Mouse (Mus musculus) forebrain, postnatal 0 days (tissue): ENCODE data around the gene Kcnh1. TPM values are rescaled to one million over a fixed set of nuclear protein-coding genes. Genes with fewer than 3 reads are reported as not detected.

Source experiments
- ATAC-seq: fragments of 200-750 bp; cut with Nextera tagmentation; 2 replicates; pipeline ENCODE4 v1.8.0; 2017; ENCODE audit warnings: mild to moderate bottlenecking, moderate library complexity
- DNase-seq: peaks from one replicate; pipeline ENCODE4 v3.0.0-alpha.2; 2015
- H3K27ac ChIP-seq: fragments of 300-500 bp; sonication (generic); 2 replicates; pipeline ENCODE4 v1.5.1; 2014; ENCODE audit warnings: low read depth, mild to moderate bottlenecking, antibody characterized with exemption, low read length, moderate library complexity, mixed read lengths
- H3K27me3 ChIP-seq: fragments of 300-500 bp; sonication (generic); 2 replicates; pipeline ENCODE4 v1.6.1; 2014; ENCODE audit warnings: mild to moderate bottlenecking, low read length, mixed read lengths; ENCODE audit not compliant: insufficient read depth
- H3K36me3 ChIP-seq: fragments of 300-500 bp; sonication (generic); 2 replicates; pipeline ENCODE4 v1.6.1; 2014; ENCODE audit warnings: mild to moderate bottlenecking, moderate library complexity; ENCODE audit not compliant: insufficient read depth
- H3K4me1 ChIP-seq: fragments of 300-500 bp; sonication (generic); 2 replicates; pipeline ENCODE4 v1.6.1; 2014; ENCODE audit warnings: antibody characterized with exemption; ENCODE audit not compliant: insufficient read depth
- H3K4me2 ChIP-seq: fragments of 300-500 bp; sonication (generic); 2 replicates; pipeline ENCODE4 v1.6.1; 2014; ENCODE audit warnings: low read depth, mild to moderate bottlenecking, moderate library complexity
- H3K4me3 ChIP-seq: fragments of 300-500 bp; sonication (generic); 2 replicates; pipeline ENCODE4 v1.5.1; 2014; ENCODE audit warnings: low read depth, low read length, mixed read lengths
- H3K9ac ChIP-seq: fragments of 300-500 bp; sonication (generic); 2 replicates; pipeline ENCODE4 v1.6.1; 2014; ENCODE audit warnings: mild to moderate bottlenecking
- H3K9me3 ChIP-seq: fragments of 300-500 bp; sonication (generic); 2 replicates; pipeline ENCODE4 v1.6.1; 2016; ENCODE audit warnings: low read length
- CTCF ChIP-seq: sonication (generic); IDR thresholded peaks from 2 replicates; pipeline ENCODE4 v1.5.1; 2016; ENCODE audit warnings: antibody characterized with exemption, control low read depth, low read depth
- WGBS: fragments of 180-500 bp; shearing (Covaris S2); extraction: QIAGEN DNeasy Blood & Tissue Kit; methylation state at CpG from one replicate; pipeline ENCODE4 v1.1.7; 2014; 5-methylcytosine and 5-hydroxymethylcytosine counted together
- polyA plus RNA-seq: library from polyadenylated mRNA; unstranded; fragments of >200 nt; fragmentation: Nextera tagmentation; extraction: Ambion mirVana; gene quantifications from 2 replicates; pipeline ENCODE4 v1.2.1, GENCODE M21; 2015
- total RNA-seq: library from RNA; depleted of rRNA; stranded (reverse); fragments of >200 nt; gene quantifications from 2 replicates; pipeline ENCODE4 v1.2.3, GENCODE M21; 2014

The Kcnh1 gene
- total and polyA plus RNA-seq, 2 experiments from 2014 or later, result 2.3 to 5.7 TPM

GRCm38 (mm10) chr1:192303615-192304014 lies 113.0 kb downstream of the Kcnh1 start:
- DNase-seq (no peak), ATAC-seq (no peak)
- H3K27ac ChIP-seq, result no peak overlapping the region
- TF ChIP-seq CTCF, result no peak
- no peak overlapping the region for H3K4me2 ChIP-seq
- H3K4me1 ChIP-seq, result no peaks in the 10 kb centered on the region
- H3K27me3 ChIP-seq, result no peaks in the 10 kb centered on the region
- H3K9me3 ChIP-seq, result no peaks in the 10 kb centered on the region
- H3K36me3 ChIP-seq, result no peaks in the 10 kb centered on the region
- H3K4me3 ChIP-seq, result no peak overlapping the region
- no peak overlapping the region for H3K9ac ChIP-seq
- 81% methylated on average over 2 of the region's 2 CpGs for WGBS

- DNase-seq, result no peak
- no peaks in the 10 kb centered on the region for H3K36me3 ChIP-seq
- H3K27ac ChIP-seq, result no peak overlapping the region
- no peak overlapping the region for H3K9ac ChIP-seq
- no peak overlapping the region for H3K4me3 ChIP-seq
- H3K4me1 ChIP-seq, result no peaks in the 10 kb centered on the region
- WGBS, result 91% methylated on average over 1 of the region's 1 CpGs
- ATAC-seq, result no peak
- no peak for TF ChIP-seq CTCF
- H3K27me3 ChIP-seq, result no peaks in the 10 kb centered on the region
- no peak overlapping the region for H3K4me2 ChIP-seq
- no peaks in the 10 kb centered on the region for H3K9me3 ChIP-seq
Measured at GRCm38 (mm10) chr1:192305155-192305554, 114.6 kb downstream of the Kcnh1 start.

DNA sequence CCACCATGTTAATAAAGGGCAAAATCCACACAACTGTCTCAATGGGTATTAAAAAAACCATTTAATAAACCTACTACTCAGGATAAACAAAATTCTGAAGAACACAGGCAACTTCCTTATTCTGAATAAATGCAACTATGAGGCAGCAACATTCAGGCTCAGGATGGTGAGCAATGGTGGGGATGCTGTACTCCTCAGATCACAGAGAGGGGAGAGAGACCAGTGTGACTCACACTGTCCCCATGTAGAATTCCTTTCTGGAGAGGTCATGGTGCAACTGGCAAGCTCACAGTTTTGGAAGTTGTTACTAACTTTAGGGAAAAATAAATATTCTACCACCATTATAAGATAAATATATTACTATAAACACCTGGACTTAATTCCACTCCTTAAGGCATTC lies 116.5 kb downstream of the Kcnh1 start:
- no peaks in the 10 kb centered on the region for H3K9me3 ChIP-seq
- no peak overlapping the region for H3K27ac ChIP-seq
- ATAC-seq (no peak), DNase-seq (no peak)
- no peaks in the 10 kb centered on the region for H3K4me1 ChIP-seq
- no peaks in the 10 kb centered on the region for H3K36me3 ChIP-seq
- H3K9ac ChIP-seq, result no peak overlapping the region
- no peaks in the 10 kb centered on the region for H3K27me3 ChIP-seq
- no peak for TF ChIP-seq CTCF
- H3K4me2 ChIP-seq, result no peak overlapping the region
- H3K4me3 ChIP-seq, result no peak overlapping the region

GRCm38 (mm10) chr1:192311298-192311697 lies 120.7 kb downstream of the Kcnh1 start:
- TF ChIP-seq CTCF, result no peak
- no peak overlapping the region for H3K4me2 ChIP-seq
- no peaks in the 10 kb centered on the region for H3K27me3 ChIP-seq
- DNase-seq (no peak), ATAC-seq (no peak)
- H3K27ac ChIP-seq, result no peak overlapping the region
- H3K9me3 ChIP-seq, result no peaks in the 10 kb centered on the region
- 0 out of 2 replicates have a peak, but pooled peaks cover 6% of the 10 kb centered on the region for H3K4me1 ChIP-seq
- H3K4me3 ChIP-seq, result no peak overlapping the region
- H3K9ac ChIP-seq, result no peak overlapping the region
- no peaks in the 10 kb centered on the region for H3K36me3 ChIP-seq

- H3K27ac ChIP-seq, result 0 out of 2 replicates have a peak overlapping the region, but pooled peaks have one; percentile 1
- no peaks in the 10 kb centered on the region for H3K9me3 ChIP-seq
- WGBS, result 70% methylated on average over 6 of the region's 6 CpGs
- ATAC-seq (peak; percentile 50; the same call in 1 of the 2 replicates), DNase-seq (no peak)
- H3K4me1 ChIP-seq, result 0 out of 2 replicates have a peak, but pooled peaks cover 6% of the 10 kb centered on the region
- no peak overlapping the region for H3K9ac ChIP-seq
- no peak for TF ChIP-seq CTCF
- no peak overlapping the region for H3K4me3 ChIP-seq
- no peak overlapping the region for H3K4me2 ChIP-seq
- no peaks in the 10 kb centered on the region for H3K36me3 ChIP-seq
- H3K27me3 ChIP-seq, result no peaks in the 10 kb centered on the region
Measured at GRCm38 (mm10) chr1:192311851-192312438, 121.4 kb downstream of the Kcnh1 start.

DNA sequence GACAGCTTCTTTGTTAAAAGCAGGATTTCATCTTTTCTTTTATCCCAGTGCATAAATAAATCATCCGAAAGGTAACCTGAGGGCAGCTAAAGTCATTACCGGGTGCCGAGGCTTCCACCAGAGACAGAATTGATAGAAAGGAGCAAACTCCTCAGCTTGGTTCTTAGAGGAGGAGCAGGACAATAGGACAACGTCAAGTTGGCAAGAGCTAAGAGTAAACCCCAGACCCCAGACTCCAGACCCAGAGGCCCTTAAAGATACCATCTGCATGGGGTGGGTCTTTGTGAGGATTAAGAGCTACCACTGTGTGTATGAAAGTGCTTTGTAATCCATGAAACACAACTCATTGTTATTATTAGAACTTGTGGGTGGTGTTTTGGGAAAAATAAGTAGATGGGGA lies 121.9 kb downstream of the Kcnh1 start:
- DNase-seq (no peak), ATAC-seq (no peak)
- 40% methylated on average over 4 of the region's 4 CpGs for WGBS
- no peak overlapping the region for H3K9ac ChIP-seq
- H3K36me3 ChIP-seq, result no peaks in the 10 kb centered on the region
- H3K9me3 ChIP-seq, result no peaks in the 10 kb centered on the region
- H3K27me3 ChIP-seq, result no peaks in the 10 kb centered on the region
- TF ChIP-seq CTCF, result no peak
- H3K4me1 ChIP-seq, result 0 out of 2 replicates have a peak, but pooled peaks cover 6% of the 10 kb centered on the region
- no peak overlapping the region for H3K4me2 ChIP-seq
- no peak overlapping the region for H3K4me3 ChIP-seq
- no peak overlapping the region for H3K27ac ChIP-seq

- H3K27me3 ChIP-seq, result no peaks in the 10 kb centered on the region
- WGBS, result 47% methylated on average over 4 of the region's 4 CpGs
- H3K27ac ChIP-seq, result no peak overlapping the region
- no peak for TF ChIP-seq CTCF
- no peaks in the 10 kb centered on the region for H3K36me3 ChIP-seq
- no peak overlapping the region for H3K4me3 ChIP-seq
- ATAC-seq (no peak), DNase-seq (no peak)
- H3K4me1 ChIP-seq, result 0 out of 2 replicates have a peak, but pooled peaks cover 6% of the 10 kb centered on the region
- H3K9me3 ChIP-seq, result no peaks in the 10 kb centered on the region
- H3K4me2 ChIP-seq, result no peak overlapping the region
- no peak overlapping the region for H3K9ac ChIP-seq
Measured at GRCm38 (mm10) chr1:192312998-192313397, 122.4 kb downstream of the Kcnh1 start.
